Mouse (Mus musculus): ENCODE measurements around the gene Fabp1.

DNA sequence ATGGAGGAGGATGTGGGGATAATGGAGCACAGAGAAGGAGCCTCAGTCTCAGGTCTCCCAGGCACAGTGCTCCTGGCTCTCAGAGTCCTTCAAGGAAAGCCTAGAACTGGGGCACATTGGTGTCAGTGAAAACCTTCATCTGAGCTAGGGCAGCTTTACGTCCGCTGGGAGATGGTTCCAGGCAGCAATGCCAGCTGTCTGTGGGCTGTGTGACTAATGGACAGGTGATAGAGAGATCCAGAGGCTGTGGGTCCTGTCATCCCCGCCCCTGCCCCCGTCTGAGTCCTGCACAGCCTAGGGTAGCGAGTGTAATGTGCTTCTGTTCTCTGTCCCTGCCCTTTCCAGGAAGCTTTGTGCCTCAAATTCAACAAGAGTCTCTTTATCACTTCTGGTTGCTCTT, 2.3 kb downstream of the Fabp1 start:
- TF ChIP-seq ZNF384 (IDR thresholded peaks at IDR 0.05; ENCODE audit: low read depth, low read length) (no peak), MYB (IDR thresholded peaks at IDR 0.05; ENCODE audit: low read depth, low read length) (no peak), ETS1 (IDR thresholded peaks at IDR 0.05; ENCODE audit: low read depth, low read length) (no peak), CHD1 (IDR thresholded peaks at IDR 0.05; ENCODE audit: low read depth, low read length) (no peak), SMC3 (IDR thresholded peaks at IDR 0.05; ENCODE audit: low read depth, low read length) (no peak), MEF2A (IDR thresholded peaks at IDR 0.05; ENCODE audit: extremely low read depth, insufficient replicate concordance, low read depth, low read length, poor library complexity, severe bottlenecking) (no peak)

All from MEL (cell line).